Mouse (Mus musculus): ENCODE results near the gene Scly.

DNA sequence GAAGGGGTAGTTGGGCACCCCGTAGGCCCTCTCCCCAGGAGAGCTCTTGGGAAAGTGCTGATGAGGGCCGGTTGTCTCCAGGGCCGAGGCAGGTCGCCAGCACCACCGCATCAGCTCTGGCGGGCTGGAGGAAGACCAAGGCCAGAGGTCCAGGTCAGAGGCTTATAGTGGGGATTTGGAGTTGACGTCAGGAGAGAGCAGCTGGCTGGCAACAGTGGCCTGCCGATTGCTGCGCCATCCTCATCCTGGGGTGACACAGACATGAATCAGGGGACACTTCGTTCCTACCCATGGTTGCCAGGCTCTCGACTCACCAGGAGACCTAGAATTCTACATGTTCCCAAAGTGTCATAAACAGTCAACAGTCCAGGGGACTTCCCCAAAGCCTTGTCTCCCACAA, 58.0 kb downstream of the Scly start:
- TF ChIP-seq CTCF (IDR thresholded peaks at IDR 0.05; ENCODE audit: control insufficient read depth, insufficient read depth, low read length) (no peak), POLR2A (IDR thresholded peaks at IDR 0.05; ENCODE audit: borderline replicate concordance, control insufficient read depth, low read depth, low read length) (no peak)

All from bone marrow, adult 2 months (tissue).